Mouse (Mus musculus): ENCODE results near the gene Olfr1047.

DNA sequence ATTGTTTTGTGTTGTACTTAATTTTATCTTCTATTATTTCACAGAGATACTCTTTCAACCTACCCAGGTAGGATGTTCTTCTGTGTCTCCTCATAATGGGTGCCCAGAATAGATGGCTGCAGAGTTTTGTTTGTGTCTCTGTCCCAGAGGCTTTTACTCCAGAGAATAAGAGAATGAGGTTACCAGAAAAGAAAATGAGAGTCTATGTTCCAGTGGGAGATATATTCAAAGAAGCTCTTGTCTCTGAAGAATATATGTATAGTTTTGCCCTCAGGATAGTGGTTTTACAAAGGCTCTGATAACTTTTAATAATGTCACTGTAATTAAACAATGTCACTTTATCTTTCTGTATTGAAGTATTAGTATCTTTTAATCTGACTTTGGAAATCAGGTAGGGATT lies 45.6 kb downstream of the Olfr1047 start, which contains the start of gene Olfr52:
- TF ChIP-seq CTCF (IDR thresholded peaks at IDR 0.05; ENCODE audit: control insufficient read depth, insufficient read depth, insufficient replicate concordance, low read depth, low read length) (no peak), POLR2A (IDR thresholded peaks at IDR 0.05; ENCODE audit: control insufficient read depth, low read depth, low read length) (no peak)

Measured in testis, adult 2 months (tissue).